9 mouse cellular contexts compared by ENCODE assay signal in the genomic region with DNA sequence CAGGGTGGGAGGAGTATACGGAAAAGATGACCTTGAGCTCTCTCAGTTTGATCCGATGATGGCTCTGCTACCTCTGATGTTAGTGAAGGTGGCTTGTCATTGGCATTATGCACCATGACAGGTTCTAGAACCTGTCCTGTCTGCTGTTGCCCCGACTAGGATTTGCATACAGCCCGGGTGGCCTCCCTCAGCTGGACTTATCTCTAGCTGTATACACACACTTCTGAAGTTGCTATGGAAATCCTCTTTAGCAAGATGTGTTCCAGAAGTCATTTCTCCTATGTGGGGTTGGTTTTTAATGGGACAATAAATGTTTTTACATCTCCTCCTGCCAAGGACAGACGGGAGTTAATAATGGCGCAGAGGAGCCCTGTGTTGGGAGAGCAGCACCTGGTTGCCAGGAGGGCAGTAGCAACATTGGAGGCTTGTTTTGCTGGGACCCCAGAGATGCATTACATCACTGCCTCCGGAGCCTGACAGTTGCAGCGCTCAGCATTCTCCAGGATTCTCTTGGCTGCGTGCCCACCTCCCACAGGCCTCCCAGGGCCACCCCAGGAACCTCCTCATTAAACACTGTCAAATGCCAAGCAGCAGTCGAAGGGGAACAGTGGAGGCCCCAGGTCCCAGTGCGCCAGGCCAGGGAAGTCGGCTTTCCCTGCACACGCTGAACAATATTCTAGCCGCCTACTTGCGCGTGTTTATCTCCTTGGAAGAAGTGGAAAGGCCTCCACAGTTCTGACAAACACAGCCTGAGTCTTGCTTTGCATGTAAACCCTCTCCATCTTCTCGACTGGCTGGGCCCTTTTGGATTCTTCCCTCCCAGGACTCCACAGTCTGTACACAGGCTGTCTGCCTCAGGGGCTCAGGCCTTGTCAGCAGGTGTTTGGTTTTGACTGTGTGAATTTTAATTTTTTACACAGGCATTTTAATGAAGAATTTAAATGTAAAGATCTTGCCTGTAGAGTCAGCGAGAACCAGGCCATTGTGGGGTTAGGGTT.
DNase-seq lines count a peak whose midpoint lies in the region; ATAC-seq lines count a peak whose summit lies in the region.
"Had no signal": no experiment of that assay in that cellular context is flagged by ENCODE, and none has a peak within 500 bp of the region (broad histone marks: within the 10 kb centered on the region; RNA-seq: fewer than 3 reads in every experiment).

No protein-coding gene starts in this region.

- no peaks in the 10 kb centered on the region for H3K36me3 ChIP-seq in liver, embryonic 12.5 days
- no peaks in the 10 kb centered on the region for H3K36me3 ChIP-seq in forebrain, embryonic 15.5 days
- H3K36me3 ChIP-seq in lung, embryonic 15.5 days: no peaks in the 10 kb centered on the region

- no peaks in the 10 kb centered on the region for H3K9me3 ChIP-seq in liver, embryonic 12.5 days (replicated peaks)
- H3K9me3 ChIP-seq in forebrain, embryonic 15.5 days: no peaks in the 10 kb centered on the region
- no peaks in the 10 kb centered on the region for H3K9me3 ChIP-seq in lung, embryonic 15.5 days

- no peak overlapping the region for H3K4me2 ChIP-seq in liver, embryonic 12.5 days
- H3K4me2 ChIP-seq in forebrain, embryonic 15.5 days (replicated peaks): no peak overlapping the region; the same call in 1 of the 2 replicates
- H3K4me2 ChIP-seq in lung, embryonic 15.5 days: no peak overlapping the region

- no peak overlapping the region for H3K27ac ChIP-seq in liver, embryonic 12.5 days
- H3K27ac ChIP-seq in forebrain, embryonic 15.5 days (replicated peaks): peak overlapping the region; percentile 85
- peak overlapping the region; percentile 69 for H3K27ac ChIP-seq in lung, embryonic 15.5 days

- intact Hi-C loops in heart, postnatal 25 days (cut with DNase I): no loop called here

- WGBS in liver, embryonic 12.5 days (ENCODE audit: insufficient replicate concordance): 60% methylated on average over 18 of the region's 18 CpGs
- 15% methylated on average over 18 of the region's 18 CpGs for WGBS in forebrain, embryonic 15.5 days
- WGBS in lung, embryonic 15.5 days: 19% methylated on average over 18 of the region's 18 CpGs

- H3K27me3 ChIP-seq in liver, embryonic 12.5 days (replicated peaks): peaks cover 6% of the 10 kb centered on the region; the same call in 1 of the 2 replicates
- H3K27me3 ChIP-seq in forebrain, embryonic 15.5 days: no peaks in the 10 kb centered on the region
- no peaks in the 10 kb centered on the region; the same call in 1 of the 2 replicates for H3K27me3 ChIP-seq in lung, embryonic 15.5 days

- DNase-seq in liver: peak; percentile 69
- peak; percentile 40 for DNase-seq in heart, postnatal 25 days (ENCODE audit: low spot score)
- peak; percentile 93 to 94 for DNase-seq in kidney, postnatal 4 days
- peak; percentile 77 for DNase-seq in right cerebral cortex, adult 18-20 months
- DNase-seq in thymus, postnatal 25 days: no peak

- H3K4me1 ChIP-seq in liver, embryonic 12.5 days: no peaks in the 10 kb centered on the region
- peaks cover 21% of the 10 kb centered on the region for H3K4me1 ChIP-seq in forebrain, embryonic 15.5 days
- peaks cover 20% of the 10 kb centered on the region for H3K4me1 ChIP-seq in lung, embryonic 15.5 days

- H3K9ac ChIP-seq in liver, embryonic 12.5 days: no peak overlapping the region
- H3K9ac ChIP-seq in forebrain, embryonic 15.5 days (replicated peaks): no peak overlapping the region
- no peak overlapping the region for H3K9ac ChIP-seq in lung, embryonic 15.5 days

- no peak overlapping the region for H3K4me3 ChIP-seq in liver, embryonic 12.5 days
- H3K4me3 ChIP-seq in forebrain, embryonic 15.5 days: no peak overlapping the region
- H3K4me3 ChIP-seq in lung, embryonic 15.5 days: no peak overlapping the region
- H3K4me3 ChIP-seq: erythroblast, embryonic 14.5 days had no signal

- no peak for ATAC-seq in liver, embryonic 12.5 days
- peak; percentile 91 for ATAC-seq in forebrain, embryonic 15.5 days (replicated peaks)
- ATAC-seq in lung, embryonic 15.5 days (ENCODE audit: borderline replicate concordance, extremely low read depth, low FRiP score, low TSS enrichment): peak; percentile 93
